Mouse (Mus musculus): ENCODE results near the gene Dbr1.

The Dbr1 gene

GRCm38 (mm10) chr9:99620196-99620595 is 44.6 kb downstream of the Dbr1 start:
- DNase-seq, result no peak

GRCm38 (mm10) chr9:99622034-99622433 is 46.4 kb downstream of the Dbr1 start:
- DNase-seq, result no peak

GRCm38 (mm10) chr9:99622966-99623365 is 47.4 kb downstream of the Dbr1 start:
- no peak for DNase-seq

- no peak for DNase-seq
Measured at GRCm38 (mm10) chr9:99624117-99624516, 48.5 kb downstream of the Dbr1 start.

- DNase-seq, result no peak
Measured at GRCm38 (mm10) chr9:99628581-99628980, 53.0 kb downstream of the Dbr1 start.

GRCm38 (mm10) chr9:99629281-99630011 is 53.8 kb downstream of the Dbr1 start, which contains the start of gene Dzip1l:
TSS of gene Dzip1l (plus strand) at chr9:99629496.
- peak; percentile 75 to 82 for DNase-seq

GRCm38 (mm10) chr9:99630071-99630470 is 54.5 kb downstream of the Dbr1 start:
- DNase-seq, result peak; percentile 27 to 41

- DNase-seq, result peak in 1 of 2 experiments; percentile 7
Measured at GRCm38 (mm10) chr9:99630528-99631125, 55.0 kb downstream of the Dbr1 start.

- no peak for DNase-seq
Measured at GRCm38 (mm10) chr9:99631781-99632180, 56.2 kb downstream of the Dbr1 start.

GRCm38 (mm10) chr9:99632264-99632663 is 56.7 kb downstream of the Dbr1 start:
- DNase-seq, result peak; percentile 12 to 15
